Mouse (Mus musculus) ES-Bruce4 (cell line): ENCODE measurements at regions not wholly inside any gene's neighbourhood (a gene's known extent, or its start where the extent isn't known, plus 50 kb on each side); places are given as distances from the start of the nearest gene placed in this dataset.

Experiments
- H3K27ac ChIP-seq: 2 replicates; pipeline ENCODE4 v1.5.1; 2012; ENCODE audit warnings: low read length, inconsistent platforms; ENCODE audit not compliant: insufficient read depth
- H3K27me3 ChIP-seq: 2 replicates; pipeline ENCODE4 v1.6.1; 2012; ENCODE audit warnings: mild to moderate bottlenecking, low read length, inconsistent platforms; ENCODE audit not compliant: control insufficient read depth, poor library complexity, insufficient read depth, severe bottlenecking
- H3K36me3 ChIP-seq: 2 replicates; pipeline ENCODE4 v1.6.1; 2012; ENCODE audit warnings: inconsistent platforms, mild to moderate bottlenecking, low read length, moderate library complexity; ENCODE audit not compliant: control insufficient read depth, poor library complexity, insufficient read depth, severe bottlenecking
- H3K4me1 ChIP-seq: one replicate; pipeline ENCODE4 v1.8.1; 2011; ENCODE audit warnings: low read length; ENCODE audit not compliant: control insufficient read depth, insufficient read depth
- H3K4me3 ChIP-seq: 2 replicates; pipeline ENCODE4 v1.5.1; 2011; ENCODE audit warnings: low read depth, mild to moderate bottlenecking, low read length
- H3K9ac ChIP-seq: 2 replicates; pipeline ENCODE4 v1.6.1; 2012; ENCODE audit warnings: low read depth, mild to moderate bottlenecking, inconsistent platforms; ENCODE audit not compliant: poor library complexity, severe bottlenecking
- H3K9me3 ChIP-seq: replicated peaks from 2 replicates; pipeline ENCODE4 v1.6.1; 2012; ENCODE audit warnings: mild to moderate bottlenecking, low read length, inconsistent platforms; ENCODE audit not compliant: control insufficient read depth, poor library complexity, insufficient read depth, severe bottlenecking
- CTCF ChIP-seq: IDR thresholded peaks from one replicate; pipeline ENCODE4 v1.8.1; 2011; ENCODE audit warnings: low read depth, low read length
- EP300 ChIP-seq: IDR thresholded peaks from 2 replicates; pipeline ENCODE4 v1.6.1; 2011; ENCODE audit warnings: low read depth, low read length; ENCODE audit not compliant: insufficient read depth
- POLR2A ChIP-seq: IDR thresholded peaks from one replicate; pipeline ENCODE4 v1.8.1; 2011; ENCODE audit warnings: low read length; ENCODE audit not compliant: insufficient read depth

GRCm38 (mm10) chr5:25609911-25610310, 94.0 kb downstream of the Cct8l1 start:
- H3K9me3 ChIP-seq: no peaks in the 10 kb centered on the region
- no peaks in the 10 kb centered on the region for H3K27me3 ChIP-seq
- H3K4me1 ChIP-seq: no peaks in the 10 kb centered on the region
- no peak overlapping the region for H3K27ac ChIP-seq
- no peak overlapping the region for H3K4me3 ChIP-seq
- TF ChIP-seq EP300 (no peak), CTCF (no peak), POLR2A (no peak)
- no peaks in the 10 kb centered on the region for H3K36me3 ChIP-seq
- H3K9ac ChIP-seq: no peak overlapping the region

- Histone ChIP-seq H3K9me3 (no peaks in the 10 kb centered on the region), H3K4me1 (no peaks in the 10 kb centered on the region), H3K9ac (no peak overlapping the region), H3K27me3 (no peaks in the 10 kb centered on the region), H3K36me3 (no peaks in the 10 kb centered on the region), H3K4me3 (no peak overlapping the region), H3K27ac (no peak overlapping the region)
- TF ChIP-seq EP300 (no peak), CTCF (no peak), POLR2A (no peak)
Measured at GRCm38 (mm10) chr5:25602123-25602522, 86.3 kb downstream of the Cct8l1 start.

GRCm38 (mm10) chr5:25599363-25599762, 83.5 kb downstream of the Cct8l1 start:
- TF ChIP-seq EP300: no peak
- TF ChIP-seq POLR2A: no peak
- TF ChIP-seq CTCF: no peak
- Histone ChIP-seq H3K36me3 (no peaks in the 10 kb centered on the region), H3K4me3 (no peak overlapping the region), H3K9ac (no peak overlapping the region), H3K27me3 (no peaks in the 10 kb centered on the region), H3K27ac (no peak overlapping the region), H3K9me3 (no peaks in the 10 kb centered on the region), H3K4me1 (no peaks in the 10 kb centered on the region)

- Histone ChIP-seq H3K4me3 (no peak overlapping the region), H3K9ac (no peak overlapping the region), H3K4me1 (no peaks in the 10 kb centered on the region), H3K27ac (no peak overlapping the region), H3K27me3 (no peaks in the 10 kb centered on the region), H3K9me3 (no peaks in the 10 kb centered on the region), H3K36me3 (no peaks in the 10 kb centered on the region)
- peak; percentile 49 for TF ChIP-seq CTCF
- TF ChIP-seq EP300: no peak
- no peak for TF ChIP-seq POLR2A
Measured at GRCm38 (mm10) chr5:25597786-25598185, 81.9 kb downstream of the Cct8l1 start.

- Histone ChIP-seq H3K4me3 (no peak overlapping the region), H3K27ac (no peak overlapping the region), H3K4me1 (no peaks in the 10 kb centered on the region), H3K9me3 (no peaks in the 10 kb centered on the region), H3K36me3 (no peaks in the 10 kb centered on the region), H3K27me3 (no peaks in the 10 kb centered on the region), H3K9ac (no peak overlapping the region)
- TF ChIP-seq EP300 (no peak), CTCF (no peak), POLR2A (no peak)
Measured at GRCm38 (mm10) chr5:25591709-25592108, 75.8 kb downstream of the Cct8l1 start.
